Comparison of ENCODE assay signal across 8 mouse cellular contexts in the genomic region with DNA sequence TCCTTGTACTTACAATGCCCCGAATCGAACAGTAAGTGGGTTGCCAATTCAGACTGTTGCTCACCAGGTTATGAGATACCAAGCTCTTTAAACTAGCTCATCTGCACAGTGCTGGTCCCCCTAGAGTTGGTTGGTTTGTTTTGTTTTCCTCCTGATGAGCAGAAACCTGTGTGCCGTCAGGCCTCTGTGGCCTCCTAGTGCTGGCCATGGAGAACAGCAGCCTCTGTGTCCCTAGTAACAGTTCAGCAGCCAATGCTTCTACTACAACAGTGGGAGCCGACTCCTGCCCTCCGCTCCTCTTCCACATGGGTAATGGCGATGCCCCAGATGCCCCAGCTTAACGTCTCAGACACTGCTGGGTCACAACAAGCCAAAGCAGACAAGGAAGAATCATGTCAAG.
DNase-seq lines count a peak whose midpoint lies in the region; ATAC-seq lines count a peak whose summit lies in the region.

No protein-coding gene starts in this region.

- intact Hi-C loops in heart, postnatal 10 days (cut with DNase I), result no loop called here
- intact Hi-C loops in heart, postnatal 36 days (cut with DNase I), result loop anchor here (2.0 kb wide), 1 partner anchor 264 kb away; no protein-coding TSS in a partner anchor

- ATAC-seq in neutrophil, adult 5-6 weeks (ENCODE audit: extremely low read depth, insufficient number of reproducible peaks, low FRiP score, poor library complexity, severe bottlenecking), result peak; percentile 44; the same call in 1 of the 2 replicates

- peak; percentile 41 to 46 for DNase-seq in heart, postnatal 10 days
- DNase-seq in heart, postnatal 36 days, result no peak
- peak; percentile 66 for DNase-seq in CD4-positive helper T cell, adult 2 months (ENCODE audit: low read depth, low spot score)
- peak; percentile 69 for DNase-seq in ZHBTc4 (ENCODE audit: low read depth, low spot score)
- DNase-seq in forelimb bud, embryonic 11.5 days (ENCODE audit: low read depth, low spot score), result peak; percentile 10
- no peak for DNase-seq in frontal cortex, adult 2 months (ENCODE audit: extremely low spot score in 1 of 2, low spot score in 1 of 2)
- no peak for DNase-seq in right cerebral cortex, adult 18-20 months

Comparison
In these comparisons a context has a peak if more than half of its experiments do, and no peak if none do; other contexts are left out.
1. DNase-seq: peak in heart, postnatal 10 days (2 of 2), CD4-positive helper T cell, adult 2 months (single experiment), ZHBTc4 (single experiment) and forelimb bud, embryonic 11.5 days (single experiment); none in heart, postnatal 36 days (0 of 2), frontal cortex, adult 2 months (0 of 2) and right cerebral cortex, adult 18-20 months (single experiment).